Mouse (Mus musculus) heart, embryonic 11.5 days (tissue): ENCODE measurements around the gene Fermt2. TPM values are rescaled to one million over a fixed set of nuclear protein-coding genes. Genes with fewer than 3 reads are reported as not detected.

ENCODE experiments used
- ATAC-seq: fragments of 200-750 bp; cut with Nextera tagmentation; replicated peaks from 2 replicates; pipeline ENCODE4 v1.8.0; 2017; ENCODE audit warnings: moderate library complexity; ENCODE audit not compliant: insufficient number of reproducible peaks, low FRiP score, low TSS enrichment
- H3K27ac ChIP-seq: fragments of 300-500 bp; sonication (generic); 2 replicates; pipeline ENCODE4 v1.5.1; 2014; ENCODE audit warnings: mild to moderate bottlenecking, low read depth, low read length
- H3K27me3 ChIP-seq: fragments of 300-500 bp; sonication (generic); 2 replicates; pipeline ENCODE4 v1.6.1; 2014; ENCODE audit warnings: mild to moderate bottlenecking, low read length, mixed read lengths; ENCODE audit not compliant: control insufficient read depth, insufficient read depth
- H3K36me3 ChIP-seq: fragments of 300-500 bp; sonication (generic); 2 replicates; pipeline ENCODE4 v1.6.1; 2014; ENCODE audit warnings: mild to moderate bottlenecking, low read length, moderate library complexity, mixed read lengths; ENCODE audit not compliant: control insufficient read depth, insufficient read depth
- H3K4me1 ChIP-seq: fragments of 300-500 bp; sonication (generic); 2 replicates; pipeline ENCODE4 v1.6.1; 2014; ENCODE audit warnings: low read length; ENCODE audit not compliant: control insufficient read depth, insufficient read depth
- H3K4me2 ChIP-seq: fragments of 300-500 bp; sonication (generic); 2 replicates; pipeline ENCODE4 v1.6.1; 2014; ENCODE audit warnings: mild to moderate bottlenecking, moderate library complexity
- H3K4me3 ChIP-seq: fragments of 300-500 bp; sonication (generic); 2 replicates; pipeline ENCODE4 v1.5.1; 2014; ENCODE audit warnings: low read depth, low read length
- H3K9ac ChIP-seq: fragments of 300-500 bp; sonication (generic); 2 replicates; pipeline ENCODE4 v1.6.1; 2014; ENCODE audit warnings: mild to moderate bottlenecking, low read depth, low read length, moderate library complexity
- H3K9me3 ChIP-seq: fragments of 300-500 bp; sonication (generic); replicated peaks from 2 replicates; pipeline ENCODE4 v1.6.1; 2016; ENCODE audit warnings: low read length; ENCODE audit not compliant: control insufficient read depth
- WGBS: fragments of 180-500 bp; shearing (Covaris S2); extraction: QIAGEN DNeasy Blood & Tissue Kit; methylation state at CpG from one replicate; pipeline ENCODE4 v1.1.7; 2014; ENCODE audit not compliant: insufficient replicate concordance; 5-methylcytosine and 5-hydroxymethylcytosine counted together
- polyA plus RNA-seq: library from polyadenylated mRNA; unstranded; fragments of >200 nt; fragmentation: Nextera tagmentation; extraction: Ambion mirVana; gene quantifications from 2 replicates; pipeline ENCODE4 v1.2.1, GENCODE M21; 2014

Gene Fermt2
- polyA plus RNA-seq, 1 experiment from 2014 or later, result 188 TPM

DNA sequence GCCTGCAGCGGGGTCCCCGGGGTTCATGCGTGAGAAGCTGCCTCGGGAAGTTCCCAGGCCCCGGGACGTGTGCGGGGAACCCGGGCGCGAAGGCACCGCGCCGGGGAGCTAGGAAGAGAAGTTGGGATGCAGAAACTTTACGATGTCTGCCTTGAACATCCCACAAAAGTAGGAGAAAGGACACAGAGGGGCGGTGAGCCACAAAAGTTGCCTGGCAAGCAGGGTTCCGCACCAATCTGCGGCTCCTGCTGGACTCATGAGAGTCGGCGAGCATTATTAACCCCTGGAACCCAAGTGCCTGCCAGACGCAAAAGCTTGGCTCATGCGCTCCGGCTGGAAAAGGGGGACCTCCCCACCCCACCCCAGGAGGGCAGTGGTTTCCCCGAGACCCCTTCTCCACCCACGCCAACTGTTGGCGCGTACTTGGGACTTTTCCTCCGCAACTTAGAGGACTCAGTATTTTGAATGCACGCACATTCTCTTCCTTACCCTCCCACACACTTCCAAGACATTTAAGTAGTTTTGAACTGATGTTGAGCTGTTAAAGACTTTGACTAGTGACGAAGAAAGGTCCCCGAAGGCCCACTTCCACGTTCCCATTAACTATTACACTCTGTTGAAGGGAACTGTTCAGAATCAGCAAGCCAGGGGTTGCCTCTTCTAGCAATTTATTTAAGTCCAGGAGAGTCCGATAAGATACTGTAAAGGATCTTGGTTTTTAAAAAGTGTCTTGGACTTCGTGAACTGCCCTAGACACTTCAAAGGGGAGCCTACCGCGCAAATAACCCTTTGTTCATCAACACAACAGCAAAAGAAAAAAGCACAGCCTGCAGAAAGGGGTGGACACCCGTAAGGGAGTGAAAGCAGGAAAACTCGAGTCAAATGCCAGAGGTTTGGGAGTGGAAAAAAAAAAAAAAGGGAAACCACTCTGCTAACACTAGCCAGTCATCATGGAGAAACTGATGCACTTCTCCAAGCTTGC lies 737 bp upstream of the Fermt2 start:
- Histone ChIP-seq H3K4me1 (peaks cover 12% of the 10 kb centered on the region), H3K27me3 (no peaks in the 10 kb centered on the region), H3K4me3 (peak overlapping the region; percentile 66), H3K4me2 (peak overlapping the region; percentile 83), H3K27ac (peak overlapping the region; percentile 99), H3K9ac (peak overlapping the region; percentile 93), H3K9me3 (no peaks in the 10 kb centered on the region), H3K36me3 (no peaks in the 10 kb centered on the region)
- 1% methylated on average over 37 of the region's 37 CpGs for WGBS
- peak; percentile 14 for ATAC-seq

DNA sequence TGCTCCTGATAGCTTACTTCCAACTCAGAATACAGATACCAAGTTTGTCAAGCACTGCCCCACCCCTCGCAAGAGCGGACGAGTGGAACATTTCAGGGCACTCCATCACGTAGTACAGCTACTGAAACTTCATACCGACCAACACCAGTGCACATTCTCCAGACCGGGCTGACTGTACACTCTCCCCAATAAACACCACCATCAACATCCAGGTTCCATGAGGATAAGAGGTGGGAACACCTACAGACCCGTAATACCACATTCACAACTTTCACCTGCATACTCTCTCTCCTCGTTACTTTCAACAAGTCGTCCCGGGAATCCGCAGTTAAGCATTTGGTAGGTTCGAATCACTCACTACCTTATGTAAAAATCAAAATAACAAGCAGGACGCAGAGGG lies 1.1 kb downstream of the Fermt2 start:
- Histone ChIP-seq H3K4me2 (peak overlapping the region; percentile 83), H3K4me1 (peaks cover 12% of the 10 kb centered on the region), H3K27me3 (no peaks in the 10 kb centered on the region), H3K9me3 (no peaks in the 10 kb centered on the region), H3K4me3 (peak overlapping the region; percentile 66), H3K9ac (peak overlapping the region; percentile 93), H3K36me3 (no peaks in the 10 kb centered on the region), H3K27ac (peak overlapping the region; percentile 99)
- no peak; the same call in 1 of the 2 replicates for ATAC-seq
- 1% methylated on average over 13 of the region's 13 CpGs for WGBS

DNA sequence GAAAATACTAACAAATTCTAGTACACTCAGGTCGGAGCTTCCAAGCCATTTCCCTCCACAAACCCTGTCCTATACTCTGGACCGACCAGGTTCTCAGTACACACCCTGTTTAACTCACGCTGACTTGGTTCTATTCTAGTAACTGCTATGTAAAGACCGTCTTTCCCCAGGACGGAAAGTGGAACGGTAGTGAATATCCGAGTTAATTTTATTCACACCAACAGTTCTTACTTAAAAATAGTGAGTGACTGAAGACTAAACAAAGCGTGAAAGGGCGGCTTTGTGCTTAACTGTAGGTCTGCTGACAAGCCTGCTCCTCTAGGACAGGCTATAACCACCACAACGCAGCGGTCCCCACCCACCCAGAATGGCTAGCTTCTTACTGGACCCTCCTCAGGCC lies 14.1 kb downstream of the Fermt2 start:
- Histone ChIP-seq H3K36me3 (no peaks in the 10 kb centered on the region), H3K9me3 (no peaks in the 10 kb centered on the region), H3K4me1 (peaks cover 61% of the 10 kb centered on the region), H3K27me3 (no peaks in the 10 kb centered on the region), H3K9ac (no peak overlapping the region), H3K27ac (no peak overlapping the region), H3K4me2 (no peak overlapping the region), H3K4me3 (no peak overlapping the region)
- WGBS, result 77% methylated on average over 11 of the region's 11 CpGs
- ATAC-seq, result no peak

DNA sequence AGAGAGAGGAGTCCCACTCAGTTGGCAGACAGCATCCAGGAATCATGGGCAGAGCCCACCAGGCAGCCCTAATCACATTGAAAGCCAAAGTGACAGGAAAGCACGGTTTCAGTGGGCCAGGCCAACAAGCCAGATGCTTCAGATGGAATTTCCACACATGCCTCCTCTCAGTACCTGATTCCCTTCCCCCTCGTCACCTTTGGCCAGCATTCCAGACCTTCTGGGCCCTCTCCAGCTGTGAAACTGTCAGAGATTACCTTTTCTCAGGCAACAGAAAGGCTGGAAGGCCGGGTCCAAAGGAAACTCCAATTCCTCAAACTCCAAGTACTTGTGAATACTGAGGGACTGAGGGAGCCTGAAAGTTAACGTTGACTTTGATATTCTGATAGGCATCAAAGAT lies 19.1 kb downstream of the Fermt2 start:
- Histone ChIP-seq H3K9me3 (no peaks in the 10 kb centered on the region), H3K27ac (peak overlapping the region; percentile 29; the same call in 1 of the 2 replicates), H3K27me3 (no peaks in the 10 kb centered on the region), H3K36me3 (peaks cover 2% of the 10 kb centered on the region; the same call in 1 of the 2 replicates), H3K4me1 (peaks cover 76% of the 10 kb centered on the region), H3K4me3 (no peak overlapping the region), H3K9ac (no peak overlapping the region), H3K4me2 (peak overlapping the region; percentile 24; the same call in 1 of the 2 replicates)
- 10% methylated on average over 4 of the region's 4 CpGs for WGBS
- ATAC-seq, result no peak

DNA sequence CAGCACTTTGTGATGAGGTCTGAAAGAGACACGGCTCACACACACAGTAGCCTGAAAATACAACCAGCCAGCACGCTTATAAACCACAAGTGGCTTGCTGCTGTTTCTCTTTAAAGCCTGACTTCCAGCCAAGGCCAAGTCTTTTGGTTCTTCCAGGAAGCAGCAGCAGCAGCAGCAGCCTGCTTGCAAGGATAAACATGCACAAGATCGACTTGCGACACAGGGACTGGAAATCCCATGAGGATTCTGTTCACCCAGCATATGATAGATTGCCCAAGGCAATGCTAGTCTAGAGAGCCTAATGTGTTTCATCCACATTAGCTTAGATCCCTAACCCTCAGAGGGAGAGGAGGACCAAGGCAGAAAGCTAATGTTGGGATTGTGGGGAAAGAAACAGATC lies 22.0 kb downstream of the Fermt2 start:
- no peaks in the 10 kb centered on the region for H3K27me3 ChIP-seq
- peak overlapping the region; percentile 22; the same call in 1 of the 2 replicates for H3K27ac ChIP-seq
- ATAC-seq, result no peak
- WGBS, result 31% methylated on average over 4 of the region's 4 CpGs
- H3K9me3 ChIP-seq, result no peaks in the 10 kb centered on the region
- no peak overlapping the region for H3K4me2 ChIP-seq
- no peak overlapping the region for H3K4me3 ChIP-seq
- H3K4me1 ChIP-seq, result peaks cover 59% of the 10 kb centered on the region
- no peak overlapping the region for H3K9ac ChIP-seq
- H3K36me3 ChIP-seq, result peaks cover 8% of the 10 kb centered on the region; the same call in 1 of the 2 replicates

GRCm38 (mm10) chr14:45507447-45507846 lies 22.5 kb downstream of the Fermt2 start:
- Histone ChIP-seq H3K4me1 (peaks cover 55% of the 10 kb centered on the region), H3K27ac (peak overlapping the region; percentile 62), H3K9ac (0 out of 2 replicates have a peak overlapping the region, but pooled peaks have one; percentile 16), H3K36me3 (peaks cover 8% of the 10 kb centered on the region; the same call in 1 of the 2 replicates), H3K4me2 (no peak overlapping the region), H3K4me3 (no peak overlapping the region), H3K27me3 (no peaks in the 10 kb centered on the region), H3K9me3 (no peaks in the 10 kb centered on the region)
- WGBS, result 41% methylated on average over 3 of the region's 3 CpGs
- no peak for ATAC-seq

GRCm38 (mm10) chr14:45507032-45507431 lies 22.9 kb downstream of the Fermt2 start:
- H3K9ac ChIP-seq, result 0 out of 2 replicates have a peak overlapping the region, but pooled peaks have one; percentile 16
- 29% methylated on average over 6 of the region's 6 CpGs for WGBS
- no peaks in the 10 kb centered on the region for H3K27me3 ChIP-seq
- H3K4me1 ChIP-seq, result peaks cover 52% of the 10 kb centered on the region
- no peaks in the 10 kb centered on the region for H3K9me3 ChIP-seq
- H3K27ac ChIP-seq, result peak overlapping the region; percentile 62
- H3K36me3 ChIP-seq, result peaks cover 8% of the 10 kb centered on the region; the same call in 1 of the 2 replicates
- no peak overlapping the region for H3K4me3 ChIP-seq
- ATAC-seq, result peak; percentile 53; the same call in 1 of the 2 replicates
- H3K4me2 ChIP-seq, result no peak overlapping the region

GRCm38 (mm10) chr14:45506165-45506564 lies 23.8 kb downstream of the Fermt2 start:
- WGBS, result 88% methylated on average over 4 of the region's 4 CpGs
- Histone ChIP-seq H3K27ac (no peak overlapping the region), H3K27me3 (no peaks in the 10 kb centered on the region), H3K9ac (no peak overlapping the region), H3K36me3 (peaks cover 8% of the 10 kb centered on the region; the same call in 1 of the 2 replicates), H3K9me3 (no peaks in the 10 kb centered on the region), H3K4me2 (no peak overlapping the region), H3K4me3 (no peak overlapping the region), H3K4me1 (peaks cover 43% of the 10 kb centered on the region)
- no peak for ATAC-seq
